Mouse (Mus musculus) left cerebral cortex, postnatal 25 days (tissue): ENCODE results near the gene Hbb-bh1. TPM values are rescaled to one million over a fixed set of nuclear protein-coding genes. Genes with fewer than 3 reads are reported as not detected.
"Not testable (repeated sequence)": the region's sequence is repeated elsewhere in the genome, so short reads cannot be mapped to it uniquely, and the experiment has no call there.

Experiments used
- DNase-seq, 2 experiments: peaks; one replicate each; pipeline ENCODE4 v3.0.0; 2022; ENCODE audit warnings: low spot score in 2 of 2, mixed read lengths in 1 of 2
- intact Hi-C: fragments of 180-260 bp; cut with DNase I; formaldehyde crosslinking; loops from one replicate; pipeline ENCODE4 v1.15.1; 2025
- total RNA-seq, 2 experiments: library from RNA; stranded (reverse); gene quantifications; 2 replicates each; pipeline ENCODE4 v1.2.3; 2021

Hbb-bh1 gene
- total RNA-seq, 2 experiments from 2014 or later, result not detected

DNA sequence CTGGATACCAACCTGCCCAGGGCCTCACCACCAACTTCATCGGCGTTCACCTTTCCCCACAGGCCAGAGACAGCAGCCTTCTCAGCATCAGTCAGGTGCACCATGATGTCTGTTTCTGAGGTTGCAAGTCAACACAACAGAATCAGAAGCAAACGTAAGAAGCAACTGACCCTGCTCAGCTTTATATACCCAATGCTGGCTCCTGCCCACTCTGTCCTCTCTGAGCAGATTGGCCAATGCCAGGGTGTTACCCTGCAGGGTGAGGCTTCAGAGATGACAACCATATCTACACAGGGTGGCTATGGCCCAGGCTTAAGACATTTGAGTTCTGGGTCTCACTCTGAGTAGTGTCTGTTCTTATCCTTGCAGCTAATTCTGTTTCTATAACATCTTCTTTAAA, 29.2 kb downstream of the Hbb-bh1 start, which contains the start of gene Hbb-bt:
TSS of gene Hbb-bt (minus strand) at position 231 of the 400 bp plus-strand sequence.
- intact Hi-C loops, result no loop called here
- no peak for DNase-seq

- DNase-seq, intact Hi-C loops: not testable (repeated sequence)
Measured at GRCm38 (mm10) chr7:103813152-103813551, 29.8 kb downstream of the Hbb-bh1 start.

DNA sequence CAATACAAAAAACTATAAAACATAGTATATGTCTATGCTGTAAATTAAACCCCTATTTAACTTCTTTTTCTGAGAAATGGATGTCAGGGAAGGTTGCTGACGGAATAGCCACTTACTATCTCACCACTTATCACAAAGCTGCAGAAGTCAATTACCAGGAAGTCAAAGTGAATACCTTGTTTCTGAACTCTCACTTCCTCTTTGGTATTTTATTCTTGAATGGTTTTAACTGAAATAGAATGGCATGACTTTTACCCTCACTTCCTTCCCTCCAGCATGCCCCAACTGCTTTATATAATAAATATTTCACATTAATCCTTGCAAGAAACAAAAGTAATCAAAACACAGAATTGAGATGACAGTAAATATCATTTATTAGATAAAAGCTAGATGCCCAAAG, 30.8 kb downstream of the Hbb-bh1 start:
- intact Hi-C loops, result no loop called here
- no peak for DNase-seq

DNA sequence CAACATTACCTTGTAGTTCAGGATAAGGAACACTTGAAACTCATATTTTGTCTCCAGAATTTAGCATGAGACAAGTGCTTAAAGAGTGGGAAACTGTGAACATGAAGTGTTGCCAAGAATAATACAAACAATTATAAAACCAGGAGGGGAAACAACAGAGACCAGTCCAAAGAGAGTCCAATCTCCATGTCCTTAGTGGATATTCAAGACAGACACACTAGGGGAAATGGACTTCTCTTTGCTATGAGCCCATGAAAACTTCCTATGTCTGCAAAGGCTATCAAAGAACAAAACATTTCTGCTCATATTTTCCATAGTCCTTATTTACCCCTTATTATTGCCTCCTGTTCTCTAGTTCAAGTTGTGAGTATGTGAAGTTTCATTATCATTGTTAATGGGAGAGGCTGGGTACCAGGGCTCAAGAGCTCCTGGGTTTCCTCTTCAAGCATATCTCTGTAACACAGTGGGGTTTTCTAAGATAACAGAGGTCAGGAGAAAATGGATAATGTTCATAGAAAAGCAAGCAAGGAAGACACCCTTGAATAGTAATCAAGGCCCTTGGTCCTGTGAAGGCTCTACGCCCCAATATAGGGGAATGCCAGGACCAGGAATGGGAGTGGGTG, 31.6 kb downstream of the Hbb-bh1 start:
- intact Hi-C loops, result no loop called here
- DNase-seq, result no peak

- no peak for DNase-seq
- intact Hi-C loops, result no loop called here
Measured at GRCm38 (mm10) chr7:103810746-103811145, 32.2 kb downstream of the Hbb-bh1 start.

- DNase-seq, result no peak
- intact Hi-C loops, result no loop called here
Measured at GRCm38 (mm10) chr7:103810296-103810695, 32.7 kb downstream of the Hbb-bh1 start.

GRCm38 (mm10) chr7:103809801-103810155, 33.2 kb downstream of the Hbb-bh1 start:
- intact Hi-C loops, result loop anchor here (10.0 kb wide), 1 partner anchor 1295 kb away; no protein-coding TSS in a partner anchor
- no peak for DNase-seq

- intact Hi-C loops, result loop anchor here (10.0 kb wide), 1 partner anchor 1294 kb away; no protein-coding TSS in a partner anchor
Measured at GRCm38 (mm10) chr7:103808971-103809800, 33.8 kb downstream of the Hbb-bh1 start.

DNA sequence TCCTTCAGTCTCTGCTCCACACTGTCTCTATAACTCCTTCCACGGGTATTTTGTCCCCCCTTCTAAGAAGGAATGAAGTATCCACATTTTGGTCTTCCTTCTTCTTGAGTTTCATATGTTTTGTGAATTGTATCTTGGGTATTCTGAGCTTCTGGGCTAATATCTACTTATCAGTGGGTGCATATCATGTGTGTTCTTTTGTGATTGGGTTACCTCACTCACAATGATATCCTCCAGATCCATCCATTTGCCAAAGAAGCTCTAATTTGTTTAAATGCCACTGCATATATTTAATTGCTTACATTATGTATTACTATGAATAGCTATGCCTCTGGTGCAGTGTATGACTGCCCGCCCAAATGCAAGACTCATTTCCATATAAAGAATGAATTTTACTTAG, 34.8 kb downstream of the Hbb-bh1 start:
- not testable (repeated sequence) for DNase-seq
- intact Hi-C loops, result loop anchor here (10.0 kb wide), 1 partner anchor 1293 kb away; no protein-coding TSS in a partner anchor

More at GRCm38 (mm10) chr7:103808971-103809800, 33.8 kb downstream of the Hbb-bh1 start:
- DNase-seq, result no peak

- intact Hi-C loops, result loop anchor here (10.0 kb wide), 1 partner anchor 1292 kb away; no protein-coding TSS in a partner anchor
- DNase-seq, result peak; percentile 13 to 31
Measured at GRCm38 (mm10) chr7:103806856-103807255, 36.1 kb downstream of the Hbb-bh1 start.

- intact Hi-C loops, result no loop called here
- no peak for DNase-seq
Measured at GRCm38 (mm10) chr7:103792669-103793388, 50.1 kb downstream of the Hbb-bh1 start.

GRCm38 (mm10) chr7:103791721-103792120, 51.2 kb downstream of the Hbb-bh1 start, which contains the start of gene Olfr67:
Gene Olfr67, minus strand, starts transcription at chr7:103791821.
- intact Hi-C loops, result no loop called here
- DNase-seq, result no peak

Other genes starting within 250 kb of the Hbb-bh1 start
- gene Olfr619, start 242.6 kb downstream of the Hbb-bh1 start, total RNA-seq, result not detected
- gene Olfr620, start 230.6 kb downstream of the Hbb-bh1 start, total RNA-seq, result not detected
- gene Olfr622, start 200.5 kb downstream of the Hbb-bh1 start, total RNA-seq, result not detected
- not detected for gene Olfr623, start 179.5 kb downstream of the Hbb-bh1 start, total RNA-seq
- under 1 TPM in 1 of 2 experiments, not detected in 1; 0.07 TPM for gene Olfr624, start 172.0 kb downstream of the Hbb-bh1 start, total RNA-seq
- gene Olfr625-ps1, start 160.4 kb downstream of the Hbb-bh1 start, total RNA-seq, result not detected
- not detected for gene Olfr243, start 128.5 kb downstream of the Hbb-bh1 start, total RNA-seq
- gene Olfr628, start 112.8 kb downstream of the Hbb-bh1 start, total RNA-seq, result not detected
- gene Olfr629, start 98.2 kb downstream of the Hbb-bh1 start, total RNA-seq, result not detected
- gene Olfr630, start 85.8 kb downstream of the Hbb-bh1 start, total RNA-seq, result not detected
- not detected for gene Olfr69, start 71.6 kb downstream of the Hbb-bh1 start, total RNA-seq
- gene Olfr68, start 63.5 kb downstream of the Hbb-bh1 start, total RNA-seq, result not detected
- not detected for gene Olfr67, start 51.3 kb downstream of the Hbb-bh1 start, total RNA-seq
- 10 to 100 TPM; 78.9 to 84.4 TPM for gene Hbb-bt, start 29.2 kb downstream of the Hbb-bh1 start, total RNA-seq
- 100 to 1,000 TPM; 511 to 567 TPM for gene Hbb-bs, start 15.1 kb downstream of the Hbb-bh1 start, total RNA-seq
- gene Hbb-bh2, start 2.6 kb downstream of the Hbb-bh1 start, total RNA-seq, result not detected
- gene Hbb-y, start 10.1 kb upstream of the Hbb-bh1 start, total RNA-seq, result not detected
- gene Olfr66, start 43.1 kb upstream of the Hbb-bh1 start, total RNA-seq, result not detected
- gene Olfr64, start 51.3 kb upstream of the Hbb-bh1 start, total RNA-seq, result not detected
- gene Olfr65, start 60.3 kb upstream of the Hbb-bh1 start, total RNA-seq, result not detected
- gene Olfr631, start 85.7 kb upstream of the Hbb-bh1 start, total RNA-seq, result not detected
- gene Olfr632, start 91.2 kb upstream of the Hbb-bh1 start, total RNA-seq, result not detected
- gene Olfr633, start 101.3 kb upstream of the Hbb-bh1 start, total RNA-seq, result not detected
- under 1 TPM; 0.05 to 0.07 TPM for gene Olfr635, start 128.0 kb upstream of the Hbb-bh1 start, total RNA-seq
- not detected for gene Olfr638, start 155.6 kb upstream of the Hbb-bh1 start, total RNA-seq
- under 1 TPM; 0.07 to 0.16 TPM for gene Olfr639, start 174.1 kb upstream of the Hbb-bh1 start, total RNA-seq
- not detected for gene Olfr640, start 182.4 kb upstream of the Hbb-bh1 start, total RNA-seq
- gene Olfr641, start 192.3 kb upstream of the Hbb-bh1 start, total RNA-seq, result not detected
- not detected for gene Olfr642, start 209.5 kb upstream of the Hbb-bh1 start, total RNA-seq
- gene 4930516K23Rik, start 218.3 kb upstream of the Hbb-bh1 start, total RNA-seq, result not detected
- gene Olfr644, start 228.7 kb upstream of the Hbb-bh1 start, total RNA-seq, result not detected
- not detected for gene Olfr645, start 242.3 kb upstream of the Hbb-bh1 start, total RNA-seq